Mouse (Mus musculus): ENCODE measurements around the gene Gcgr.

- TF ChIP-seq CTCF (IDR thresholded peaks at IDR 0.05 in 2 of 3, conservative IDR thresholded peaks at IDR 0.05 in 1 of 3; ENCODE audit: control insufficient read depth in 1 of 3, insufficient read depth in 1 of 3, low read depth in 2 of 3, low read length in 3 of 3, poor library complexity in 1 of 3, severe bottlenecking in 1 of 3) (no peak), MEF2A (IDR thresholded peaks at IDR 0.05; ENCODE audit: extremely low read depth, insufficient replicate concordance, low read depth, low read length, poor library complexity, severe bottlenecking) (no peak), POLR2AphosphoS5 (IDR thresholded peaks at IDR 0.05; ENCODE audit: borderline replicate concordance, low read depth, low read length) (no peak), POLR2A (IDR thresholded peaks at IDR 0.05; ENCODE audit: control insufficient read depth in 1 of 2, insufficient read depth in 1 of 2, low read depth in 1 of 2, low read length in 2 of 2, poor library complexity in 1 of 2) (no peak), EP300 (IDR thresholded peaks at IDR 0.05; ENCODE audit: low read depth in 1 of 2, low read length in 2 of 2) (no peak), ZNF384 (IDR thresholded peaks at IDR 0.05; ENCODE audit: low read depth, low read length) (no peak), BHLHE40 (IDR thresholded peaks at IDR 0.05; ENCODE audit: borderline replicate concordance, low read depth, low read length) (no peak)
Measured at GRCm38 (mm10) chr11:120483448-120483934, 47.0 kb upstream of the Gcgr start.

Measured in MEL (cell line).